Mouse (Mus musculus): Measurements from ENCODE around the gene En1.

The En1 gene

GRCm38 (mm10) chr1:120600516-120601252, 1.5 kb upstream of the En1 start:
- DNase-seq (ENCODE audit: low spot score): no peak

DNA sequence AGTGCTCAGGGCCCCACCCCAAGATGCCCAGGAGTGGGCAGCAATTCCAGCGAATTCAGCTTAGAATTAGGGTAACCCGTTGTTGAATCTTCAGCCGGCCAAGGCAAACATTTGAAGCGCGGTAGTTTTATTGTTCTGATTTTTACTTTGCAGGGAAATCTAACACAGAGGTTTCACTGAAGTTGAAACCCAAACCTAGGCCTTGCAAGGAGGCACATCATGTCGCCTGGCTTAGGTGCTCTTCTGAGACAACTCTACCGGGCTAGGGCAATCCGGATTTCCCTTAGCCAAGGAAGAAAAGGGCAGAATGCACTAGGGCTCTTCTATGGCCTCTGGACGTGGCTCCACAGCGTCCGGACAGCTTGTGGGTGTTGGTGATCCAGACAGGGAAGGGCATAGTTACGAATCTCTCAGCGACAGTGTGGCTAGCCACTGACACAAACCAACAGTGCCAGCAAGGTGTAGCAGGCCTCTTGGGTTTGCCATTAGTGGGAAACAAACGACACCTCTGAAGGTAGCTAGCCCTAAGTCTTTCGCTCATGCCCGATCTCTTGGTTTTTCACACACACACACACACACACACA, 873 bp upstream of the En1 start:
- DNase-seq (ENCODE audit: low spot score): no peak

GRCm38 (mm10) chr1:120602876-120603655, 848 bp downstream of the En1 start:
- no peak for DNase-seq (ENCODE audit: low spot score)

DNA sequence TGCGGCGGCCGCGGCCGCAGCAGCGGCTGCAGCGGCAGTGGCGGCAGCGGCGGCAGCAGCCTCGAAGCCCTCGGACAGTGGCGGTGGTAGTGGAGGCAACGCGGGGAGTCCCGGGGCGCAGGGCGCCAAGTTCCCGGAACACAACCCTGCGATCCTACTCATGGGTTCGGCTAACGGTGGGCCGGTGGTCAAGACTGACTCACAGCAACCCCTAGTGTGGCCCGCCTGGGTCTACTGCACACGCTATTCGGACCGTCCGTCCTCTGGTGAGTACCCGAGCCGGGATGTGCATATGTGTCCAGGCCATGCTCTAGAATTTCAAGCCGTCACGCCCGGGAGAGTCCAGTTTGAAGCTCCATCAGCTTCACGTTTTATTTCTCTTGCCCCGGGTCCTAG, 1.4 kb downstream of the En1 start:
- DNase-seq (ENCODE audit: low spot score): no peak

DNA sequence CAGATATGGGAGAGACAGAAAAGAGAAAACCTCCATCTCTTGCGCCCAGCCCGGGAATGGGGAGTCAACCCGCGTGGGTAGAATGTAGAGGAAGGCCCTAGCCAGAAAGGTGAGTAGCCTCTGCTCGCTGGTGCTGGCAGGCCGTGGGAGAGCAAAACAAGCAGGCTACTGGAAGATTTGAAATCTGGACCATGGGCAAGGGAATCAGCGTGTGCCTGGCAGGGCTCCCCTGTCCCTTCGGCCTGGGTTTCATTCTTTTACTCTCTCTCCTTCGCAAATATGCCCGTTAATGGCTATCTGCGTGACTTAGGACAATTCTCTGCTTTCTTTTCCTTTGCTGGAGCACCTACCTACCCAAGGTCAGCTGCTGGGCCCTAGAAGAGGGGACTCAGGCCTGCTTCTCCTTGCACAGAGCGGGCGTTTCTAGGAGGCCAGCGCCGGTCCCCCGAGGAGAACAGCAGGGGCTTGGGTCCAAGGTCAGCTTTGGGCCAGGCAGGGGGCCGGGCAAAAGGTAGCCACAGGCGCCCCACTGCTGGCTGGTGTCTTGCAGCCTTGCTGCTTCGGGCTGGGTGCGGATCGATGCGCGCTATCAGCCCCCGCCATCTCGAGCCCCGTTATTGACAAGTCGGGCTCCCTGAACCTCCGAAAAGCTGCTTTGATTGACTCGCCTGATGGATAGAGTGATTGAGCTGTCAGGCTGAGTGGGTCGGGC, 2.4 kb downstream of the En1 start:
- DNase-seq (ENCODE audit: low spot score): no peak

GRCm38 (mm10) chr1:120605143-120605435, 2.9 kb downstream of the En1 start:
- DNase-seq (ENCODE audit: low spot score): no peak

DNA sequence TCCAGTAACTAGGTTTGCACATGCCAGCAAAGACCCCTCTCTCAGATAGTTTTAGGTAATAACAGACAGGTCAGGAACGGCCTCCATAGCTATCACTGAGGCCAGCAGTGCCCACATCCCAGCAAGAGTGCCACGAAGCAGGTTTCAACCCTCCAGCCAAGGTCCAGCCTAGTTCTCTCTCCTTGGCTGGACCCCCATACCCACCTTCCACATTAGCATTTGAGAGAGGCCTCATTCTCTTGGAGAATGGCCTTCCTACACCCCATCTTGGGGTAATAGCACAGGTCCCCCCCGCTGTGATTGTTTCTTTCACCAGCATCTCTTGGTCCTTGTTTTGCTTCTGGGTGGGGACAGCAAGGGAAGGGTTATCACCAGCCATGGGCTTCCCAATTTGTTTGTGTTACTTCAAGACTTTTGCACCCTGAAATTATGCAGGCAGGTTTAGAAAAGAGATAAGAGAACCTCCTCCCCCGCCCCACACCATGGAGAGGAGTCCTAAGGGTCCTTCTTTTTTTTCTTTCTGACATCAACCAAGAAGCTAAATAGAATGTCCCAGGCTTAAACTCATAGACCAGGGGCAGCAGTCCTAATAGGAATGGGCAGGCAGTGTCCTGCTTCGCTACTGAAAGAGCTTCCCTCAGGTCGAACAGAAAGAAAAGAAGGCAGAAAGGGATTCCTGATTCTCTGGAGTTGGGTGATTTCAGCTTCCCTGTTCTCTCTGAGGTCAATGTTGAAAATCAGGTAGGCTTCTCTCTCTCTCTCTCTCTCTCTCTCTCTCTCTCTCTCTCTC, 3.5 kb downstream of the En1 start:
- DNase-seq (ENCODE audit: low spot score): no peak

- no peak for DNase-seq (ENCODE audit: low spot score)
These were observed 4.7 kb downstream of the En1 start for GRCm38 (mm10) chr1:120606641-120607575.

- no peak for DNase-seq (ENCODE audit: low spot score)
These were observed 5.6 kb downstream of the En1 start for GRCm38 (mm10) chr1:120607576-120608400.

DNA sequence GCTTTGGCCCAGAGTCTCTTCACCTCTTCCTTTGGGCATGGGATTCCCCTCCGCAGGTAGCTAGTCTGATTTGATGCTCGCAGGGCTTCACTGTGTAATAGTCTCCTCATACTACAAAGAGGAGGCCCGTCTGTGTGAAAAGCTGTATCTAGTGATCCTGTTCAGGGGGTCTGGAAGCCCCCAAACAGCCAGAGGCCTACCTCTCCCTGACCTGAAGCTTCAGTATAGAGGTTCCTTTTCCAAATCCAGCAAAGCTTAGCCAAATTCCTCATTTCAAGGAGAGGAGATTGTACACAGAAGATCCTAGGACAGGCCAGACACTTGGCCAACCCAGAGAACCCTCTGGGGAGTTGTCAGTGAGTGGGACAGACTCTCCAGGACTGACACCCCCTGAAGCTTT, 6.2 kb downstream of the En1 start:
- no peak for DNase-seq (ENCODE audit: low spot score)

- no peak for DNase-seq (ENCODE audit: low spot score)
These were observed 7.4 kb downstream of the En1 start for GRCm38 (mm10) chr1:120609611-120610010.

DNA sequence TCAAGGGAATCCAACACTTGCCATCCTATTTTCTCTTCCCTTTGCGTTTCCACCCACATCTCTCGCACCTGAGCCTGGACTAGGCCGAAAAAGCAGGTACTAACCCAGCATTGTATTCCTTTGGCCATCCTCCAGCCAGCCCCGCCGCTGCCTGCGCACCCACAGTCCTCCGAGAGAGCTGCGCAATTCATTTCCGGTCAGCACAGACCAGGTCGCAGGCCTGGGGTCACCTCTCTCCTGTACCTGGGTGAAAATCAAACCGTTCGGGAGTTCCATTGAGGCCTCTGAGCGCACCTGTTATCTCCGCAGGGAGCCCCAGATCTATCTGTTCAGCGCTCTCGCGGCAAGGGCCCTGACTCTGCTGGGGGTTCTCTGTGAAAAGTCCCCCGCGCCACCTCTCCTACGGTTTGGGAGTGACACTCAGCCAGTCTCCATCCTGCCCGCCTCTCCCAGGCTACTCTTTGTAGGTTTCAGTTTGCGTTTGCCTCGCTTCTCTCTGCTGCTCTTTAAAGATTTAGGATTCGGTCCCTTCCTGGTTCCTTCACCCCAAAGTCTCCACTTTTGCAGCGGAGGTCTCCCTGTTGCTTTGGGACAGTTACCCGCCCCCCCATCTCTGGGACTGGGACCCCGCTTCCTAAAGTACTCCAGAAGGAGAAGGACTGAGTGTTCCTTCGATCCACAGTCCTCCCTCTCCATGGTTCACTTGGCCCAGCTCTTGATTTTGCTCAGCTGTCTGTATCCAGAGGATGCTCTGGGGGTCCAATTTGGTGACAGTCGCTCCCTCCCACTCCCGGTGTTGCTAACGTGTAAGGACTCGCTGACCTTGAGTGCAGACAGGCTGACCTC, 11.5 kb downstream of the En1 start:
- no peak for DNase-seq (ENCODE audit: low spot score)

GRCm38 (mm10) chr1:120614307-120615100, 12.3 kb downstream of the En1 start:
- no peak for DNase-seq (ENCODE audit: low spot score)

DNA sequence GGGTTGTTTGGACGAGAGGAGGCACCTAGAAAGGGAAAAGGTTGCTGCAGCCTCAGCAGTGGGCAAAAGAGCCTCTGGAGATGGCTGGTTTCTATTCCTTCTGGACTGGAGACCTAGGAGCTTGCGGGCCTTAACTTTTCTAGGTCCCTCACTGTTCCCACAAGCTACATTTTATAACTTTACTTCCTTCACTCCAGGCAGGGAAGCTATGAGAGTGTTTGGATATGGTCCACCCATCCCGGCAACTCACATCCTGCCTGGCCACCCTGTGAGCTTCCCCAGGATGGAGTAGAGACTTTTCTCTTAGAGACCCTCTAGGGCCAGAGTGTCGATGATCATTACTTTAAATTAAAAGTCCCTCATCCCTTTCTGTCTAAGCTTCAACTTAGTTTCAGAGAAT, 13.3 kb downstream of the En1 start:
- DNase-seq (ENCODE audit: low spot score): no peak

DNA sequence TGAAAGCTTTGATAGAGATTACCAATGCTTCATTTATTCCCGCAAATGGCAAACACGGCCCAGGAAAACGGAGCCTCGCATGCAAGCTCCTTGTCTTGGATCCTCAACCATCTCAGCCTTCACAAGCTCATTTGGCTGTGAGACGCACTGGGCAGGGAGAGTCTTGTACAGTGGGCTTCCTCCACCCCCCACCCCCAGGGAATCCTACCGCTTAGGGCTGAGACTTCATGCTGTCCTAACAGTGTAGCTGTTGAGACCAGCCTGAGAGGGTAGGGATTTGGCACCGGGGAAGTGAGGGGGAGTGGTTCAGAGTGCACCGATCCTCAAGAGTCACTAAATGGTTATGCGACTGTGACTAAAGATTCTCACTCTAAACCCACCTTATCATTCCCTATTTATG, 13.7 kb downstream of the En1 start:
- no peak for DNase-seq (ENCODE audit: low spot score)

DNA sequence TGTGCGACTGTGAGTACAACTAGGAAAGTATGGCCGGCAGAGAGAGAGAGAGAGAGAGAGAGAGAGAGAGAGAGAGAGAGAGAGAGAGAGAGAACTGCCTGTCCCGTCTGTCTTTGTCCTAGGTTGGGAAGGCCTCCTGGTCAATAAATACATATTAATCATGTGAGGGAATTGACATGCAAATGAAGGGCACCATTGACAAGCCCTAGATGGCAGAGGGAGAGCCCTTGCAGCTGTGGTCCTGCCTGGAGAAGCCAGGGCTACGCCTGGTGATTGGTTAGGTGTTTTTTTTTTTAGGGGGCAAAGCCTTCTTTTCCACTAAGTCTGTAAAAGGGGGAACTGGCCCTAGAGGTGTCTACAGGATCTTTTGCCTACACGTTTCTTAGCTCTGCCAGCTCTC, 19.2 kb downstream of the En1 start:
- no peak for DNase-seq (ENCODE audit: low spot score)

GRCm38 (mm10) chr1:120626930-120627621, 24.9 kb downstream of the En1 start:
- DNase-seq (ENCODE audit: low spot score): no peak

GRCm38 (mm10) chr1:120627622-120628001, 25.4 kb downstream of the En1 start:
- DNase-seq (ENCODE audit: low spot score): no peak
